Mouse (Mus musculus) lung, adult 2 months (tissue): Measurements from ENCODE around the gene Cct3.

Experiments
- CTCF ChIP-seq: fragments of 200-500 bp; IDR thresholded peaks from 2 replicates; pipeline ENCODE4 v1.5.1; 2011; ENCODE audit warnings: mild to moderate bottlenecking, low read length, control low read depth; ENCODE audit not compliant: insufficient read depth
- POLR2A ChIP-seq: fragments of 200-500 bp; IDR thresholded peaks from 2 replicates; pipeline ENCODE4 v1.6.1; 2011; ENCODE audit warnings: low read depth, mild to moderate bottlenecking, control low read depth, low read length, borderline replicate concordance; ENCODE audit errors: extremely low read depth

DNA sequence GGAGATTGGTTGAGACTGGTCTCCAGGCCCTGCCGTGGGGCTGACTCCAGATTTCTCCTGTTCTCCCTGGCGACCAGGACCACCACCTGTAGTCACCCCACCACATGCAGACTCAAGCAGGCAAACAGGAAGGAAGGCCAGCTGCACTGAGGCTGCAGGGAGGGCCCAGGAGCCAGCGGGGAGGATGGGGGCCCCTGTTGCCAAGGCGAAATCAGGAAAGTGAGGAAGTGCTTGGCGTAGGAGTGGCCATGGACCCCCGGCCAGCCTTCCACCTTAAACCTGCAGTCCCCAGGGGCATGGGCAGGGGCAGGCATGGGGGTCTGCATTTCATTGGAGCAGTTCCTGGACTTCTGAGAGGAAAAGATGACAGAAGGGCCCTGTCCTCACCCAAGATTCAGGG, 64.2 kb downstream of the Cct3 start:
- TF ChIP-seq CTCF (no peak), POLR2A (no peak)
